Mouse (Mus musculus): ENCODE measurements around the gene Pak3. TPM values are rescaled to one million over a fixed set of nuclear protein-coding genes. Genes with fewer than 3 reads are reported as not detected.

Gene Pak3
- polyA plus RNA-seq, 1 experiment from 2014 or later = 180 TPM

DNA sequence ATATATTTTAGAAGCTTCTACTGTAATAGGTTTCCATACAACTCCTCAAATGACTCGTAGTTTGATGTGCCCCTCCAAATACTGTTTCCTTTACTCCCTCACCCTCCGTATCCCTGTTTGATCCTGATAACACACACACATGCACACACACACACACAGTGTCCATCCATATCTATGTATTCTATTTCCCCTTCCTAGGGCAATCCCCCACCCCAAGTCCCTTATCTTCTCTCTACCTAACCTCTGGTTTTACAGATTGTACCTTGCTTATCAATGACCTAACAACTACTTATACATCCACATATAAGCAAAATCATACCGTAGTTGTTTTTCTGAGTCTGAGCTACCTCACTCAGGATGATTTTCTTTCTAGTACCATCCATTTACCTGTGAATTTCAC is 207.0 kb downstream of the Pak3 start:
- Histone ChIP-seq H3K9me3 (ENCODE audit: control insufficient read depth, low read length) (no peaks in the 10 kb centered on the region), H3K4me1 (replicated peaks; ENCODE audit: control insufficient read depth, insufficient read depth, low read length) (no peaks in the 10 kb centered on the region), H3K4me3 (replicated peaks; ENCODE audit: low read length) (no peak overlapping the region), H3K27me3 (replicated peaks; ENCODE audit: control insufficient read depth, insufficient read depth, low read length) (no peaks in the 10 kb centered on the region), H3K4me2 (ENCODE audit: low read length) (no peak overlapping the region), H3K27ac (ENCODE audit: low read length) (no peak overlapping the region), H3K36me3 (ENCODE audit: control insufficient read depth, insufficient read depth) (no peaks in the 10 kb centered on the region), H3K9ac (replicated peaks; ENCODE audit: low read depth, low read length) (no peak overlapping the region)
- no peak for ATAC-seq
- WGBS = 96% methylated on average over 3 of the region's 3 CpGs

- Histone ChIP-seq H3K4me3 (replicated peaks; ENCODE audit: low read length) (no peak overlapping the region), H3K27me3 (replicated peaks; ENCODE audit: control insufficient read depth, insufficient read depth, low read length) (no peaks in the 10 kb centered on the region), H3K9ac (replicated peaks; ENCODE audit: low read depth, low read length) (no peak overlapping the region), H3K4me2 (ENCODE audit: low read length) (no peak overlapping the region), H3K27ac (ENCODE audit: low read length) (no peak overlapping the region), H3K9me3 (ENCODE audit: control insufficient read depth, low read length) (no peaks in the 10 kb centered on the region), H3K36me3 (ENCODE audit: control insufficient read depth, insufficient read depth) (no peaks in the 10 kb centered on the region), H3K4me1 (replicated peaks; ENCODE audit: control insufficient read depth, insufficient read depth, low read length) (no peaks in the 10 kb centered on the region)
- 39% methylated on average over 4 of the region's 4 CpGs for WGBS
- ATAC-seq = no peak
Measured at GRCm38 (mm10) chrX:143736035-143736434, 217.6 kb downstream of the Pak3 start.

DNA sequence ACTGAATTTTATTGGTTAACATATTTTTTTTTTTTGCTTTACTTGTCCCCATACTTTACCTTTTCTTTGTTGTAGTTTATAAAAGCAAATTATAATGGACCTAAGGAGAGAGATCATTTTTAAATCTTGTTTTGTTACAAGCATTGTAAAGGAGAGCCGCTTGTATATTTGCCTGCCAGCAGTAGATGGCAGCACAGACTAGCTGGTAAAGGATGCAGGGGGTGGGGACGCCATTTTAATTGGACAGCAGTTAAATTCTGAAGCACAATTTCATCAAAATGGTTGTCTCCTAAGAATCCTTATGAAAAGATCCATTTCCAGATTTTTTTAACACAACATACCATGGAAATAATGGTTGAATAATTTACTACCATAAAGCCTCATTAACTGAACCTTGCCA is 220.8 kb downstream of the Pak3 start:
- no peak overlapping the region for H3K27ac ChIP-seq (ENCODE audit: low read length)
- H3K4me1 ChIP-seq (replicated peaks; ENCODE audit: control insufficient read depth, insufficient read depth, low read length) = no peaks in the 10 kb centered on the region
- peak; percentile 63; the same call in 1 of the 2 replicates for ATAC-seq
- 27% methylated on average over 2 of the region's 2 CpGs for WGBS
- H3K27me3 ChIP-seq (replicated peaks; ENCODE audit: control insufficient read depth, insufficient read depth, low read length) = no peaks in the 10 kb centered on the region
- no peak overlapping the region for H3K4me2 ChIP-seq (ENCODE audit: low read length)
- H3K9ac ChIP-seq (replicated peaks; ENCODE audit: low read depth, low read length) = no peak overlapping the region
- H3K4me3 ChIP-seq (replicated peaks; ENCODE audit: low read length) = no peak overlapping the region
- H3K9me3 ChIP-seq (ENCODE audit: control insufficient read depth, low read length) = no peaks in the 10 kb centered on the region
- H3K36me3 ChIP-seq (ENCODE audit: control insufficient read depth, insufficient read depth) = no peaks in the 10 kb centered on the region

DNA sequence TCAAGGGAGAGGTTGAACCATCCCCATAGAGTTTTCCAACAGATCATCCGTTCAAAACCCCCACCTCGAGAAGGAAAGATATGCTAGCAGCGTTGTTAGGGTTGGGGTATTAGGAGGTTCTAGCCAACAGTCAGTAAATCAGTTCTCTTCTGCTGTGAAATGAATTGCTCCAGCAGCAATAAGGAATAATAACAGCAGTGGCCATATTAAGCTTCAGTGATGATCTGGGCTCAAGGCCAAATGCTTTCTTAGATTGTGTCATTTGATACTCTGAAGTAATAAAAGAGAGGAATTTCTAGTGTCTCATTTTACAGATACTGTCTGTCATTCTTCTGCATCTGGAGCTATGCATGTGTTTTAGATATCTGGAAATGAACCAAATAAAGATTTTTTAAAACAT is 244.2 kb downstream of the Pak3 start:
- H3K27me3 ChIP-seq (replicated peaks; ENCODE audit: control insufficient read depth, insufficient read depth, low read length) = no peaks in the 10 kb centered on the region
- H3K4me2 ChIP-seq (ENCODE audit: low read length) = no peak overlapping the region
- no peak overlapping the region for H3K4me3 ChIP-seq (replicated peaks; ENCODE audit: low read length)
- H3K9me3 ChIP-seq (ENCODE audit: control insufficient read depth, low read length) = no peaks in the 10 kb centered on the region
- H3K36me3 ChIP-seq (ENCODE audit: control insufficient read depth, insufficient read depth) = no peaks in the 10 kb centered on the region
- no peak overlapping the region for H3K9ac ChIP-seq (replicated peaks; ENCODE audit: low read depth, low read length)
- no peak overlapping the region for H3K27ac ChIP-seq (ENCODE audit: low read length)
- WGBS = 83% methylated on average over 3 of the region's 3 CpGs
- no peak for ATAC-seq
- no peaks in the 10 kb centered on the region for H3K4me1 ChIP-seq (replicated peaks; ENCODE audit: control insufficient read depth, insufficient read depth, low read length)

GRCm38 (mm10) chrX:143815948-143816347 is 297.6 kb downstream of the Pak3 start:
- Histone ChIP-seq H3K36me3 (ENCODE audit: control insufficient read depth, insufficient read depth) (no peaks in the 10 kb centered on the region), H3K4me1 (replicated peaks; ENCODE audit: control insufficient read depth, insufficient read depth, low read length) (no peaks in the 10 kb centered on the region), H3K4me2 (ENCODE audit: low read length) (no peak overlapping the region), H3K27me3 (replicated peaks; ENCODE audit: control insufficient read depth, insufficient read depth, low read length) (no peaks in the 10 kb centered on the region), H3K4me3 (replicated peaks; ENCODE audit: low read length) (no peak overlapping the region), H3K27ac (ENCODE audit: low read length) (no peak overlapping the region), H3K9me3 (ENCODE audit: control insufficient read depth, low read length) (no peaks in the 10 kb centered on the region), H3K9ac (replicated peaks; ENCODE audit: low read depth, low read length) (no peak overlapping the region)
- WGBS = 82% methylated on average over 1 of the region's 1 CpGs
- ATAC-seq = no peak

DNA sequence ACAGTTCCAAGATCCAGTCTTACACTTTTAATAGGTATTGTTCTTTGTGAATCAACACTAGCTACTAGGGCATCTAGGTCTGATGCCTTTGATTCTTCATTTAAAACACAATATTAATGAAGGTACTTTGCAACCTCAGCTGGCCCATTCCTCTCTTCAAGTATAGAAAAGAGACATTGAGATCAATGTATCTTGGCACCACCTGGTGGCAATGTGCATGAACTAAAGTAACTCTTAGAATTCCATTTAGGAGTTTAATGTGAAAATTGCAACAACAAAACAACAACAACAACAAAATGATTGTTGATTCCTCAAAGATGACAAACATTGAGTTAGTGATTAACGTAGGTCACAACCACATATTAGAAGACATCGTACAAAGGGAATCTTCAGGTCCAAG is 300.6 kb downstream of the Pak3 start:
- 92% methylated on average over 2 of the region's 2 CpGs for WGBS
- H3K27ac ChIP-seq (ENCODE audit: low read length) = no peak overlapping the region
- no peaks in the 10 kb centered on the region for H3K36me3 ChIP-seq (ENCODE audit: control insufficient read depth, insufficient read depth)
- no peaks in the 10 kb centered on the region for H3K27me3 ChIP-seq (replicated peaks; ENCODE audit: control insufficient read depth, insufficient read depth, low read length)
- no peaks in the 10 kb centered on the region for H3K4me1 ChIP-seq (replicated peaks; ENCODE audit: control insufficient read depth, insufficient read depth, low read length)
- H3K9me3 ChIP-seq (ENCODE audit: control insufficient read depth, low read length) = no peaks in the 10 kb centered on the region
- ATAC-seq = no peak
- no peak overlapping the region for H3K4me3 ChIP-seq (replicated peaks; ENCODE audit: low read length)
- no peak overlapping the region for H3K4me2 ChIP-seq (ENCODE audit: low read length)
- H3K9ac ChIP-seq (replicated peaks; ENCODE audit: low read depth, low read length) = no peak overlapping the region

- no peak overlapping the region for H3K27ac ChIP-seq (ENCODE audit: low read length)
- H3K4me3 ChIP-seq (replicated peaks; ENCODE audit: low read length) = no peak overlapping the region
- H3K4me1 ChIP-seq (replicated peaks; ENCODE audit: control insufficient read depth, insufficient read depth, low read length) = no peaks in the 10 kb centered on the region
- no peaks in the 10 kb centered on the region for H3K9me3 ChIP-seq (ENCODE audit: control insufficient read depth, low read length)
- H3K4me2 ChIP-seq (ENCODE audit: low read length) = no peak overlapping the region
- ATAC-seq = no peak
- H3K36me3 ChIP-seq (ENCODE audit: control insufficient read depth, insufficient read depth) = no peaks in the 10 kb centered on the region
- 42% methylated on average over 4 of the region's 4 CpGs for WGBS
- H3K9ac ChIP-seq (replicated peaks; ENCODE audit: low read depth, low read length) = no peak overlapping the region
- no peaks in the 10 kb centered on the region for H3K27me3 ChIP-seq (replicated peaks; ENCODE audit: control insufficient read depth, insufficient read depth, low read length)
Measured at GRCm38 (mm10) chrX:143826521-143826920, 308.1 kb downstream of the Pak3 start.

- Histone ChIP-seq H3K27ac (ENCODE audit: low read length) (no peak within 1 kb of the TSS), H3K36me3 (ENCODE audit: control insufficient read depth, insufficient read depth) (no peaks in the 10 kb centered on the region), H3K9me3 (ENCODE audit: control insufficient read depth, low read length) (no peaks in the 10 kb centered on the region), H3K4me1 (replicated peaks; ENCODE audit: control insufficient read depth, insufficient read depth, low read length) (no peaks in the 10 kb centered on the region), H3K9ac (replicated peaks; ENCODE audit: low read depth, low read length) (no peak within 1 kb of the TSS), H3K27me3 (replicated peaks; ENCODE audit: control insufficient read depth, insufficient read depth, low read length) (no peaks in the 10 kb centered on the region), H3K4me2 (ENCODE audit: low read length) (no peak within 1 kb of the TSS), H3K4me3 (replicated peaks; ENCODE audit: low read length) (no peak within 1 kb of the TSS)
- no peak for ATAC-seq
- 47% methylated on average over 4 of the region's 4 CpGs for WGBS
Measured at GRCm38 (mm10) chrX:143827212-143827611, 308.8 kb downstream of the Pak3 start, which contains the start of gene Capn6. Gene Capn6 (minus strand): TSS chrX:143827414.

DNA sequence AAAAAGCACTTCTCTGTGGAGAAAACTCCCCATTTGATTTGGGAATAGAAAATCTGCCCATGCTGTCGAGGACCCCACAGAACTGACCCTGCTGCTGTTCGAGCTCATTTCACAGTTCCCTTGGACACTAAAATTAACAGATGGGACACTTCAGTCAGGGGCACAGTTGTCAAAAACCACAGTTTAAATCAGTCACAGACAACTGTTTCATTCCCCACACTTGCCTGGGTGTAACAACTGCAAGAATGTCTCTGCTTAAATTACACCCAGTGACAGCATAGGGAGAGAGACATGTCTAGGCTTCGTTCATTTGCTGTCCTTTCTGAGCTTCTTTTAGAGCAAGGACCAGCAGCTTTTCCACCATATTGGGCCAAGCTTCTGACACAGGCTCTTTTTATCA is 328.2 kb downstream of the Pak3 start:
- Histone ChIP-seq H3K4me3 (replicated peaks; ENCODE audit: low read length) (no peak overlapping the region), H3K36me3 (ENCODE audit: control insufficient read depth, insufficient read depth) (no peaks in the 10 kb centered on the region), H3K9me3 (ENCODE audit: control insufficient read depth, low read length) (no peaks in the 10 kb centered on the region), H3K27ac (ENCODE audit: low read length) (no peak overlapping the region), H3K4me1 (replicated peaks; ENCODE audit: control insufficient read depth, insufficient read depth, low read length) (no peaks in the 10 kb centered on the region), H3K4me2 (ENCODE audit: low read length) (no peak overlapping the region), H3K27me3 (replicated peaks; ENCODE audit: control insufficient read depth, insufficient read depth, low read length) (no peaks in the 10 kb centered on the region), H3K9ac (replicated peaks; ENCODE audit: low read depth, low read length) (no peak overlapping the region)
- ATAC-seq = no peak
- 73% methylated on average over 3 of the region's 3 CpGs for WGBS

Measured in forebrain, embryonic 16.5 days (tissue).